Mouse (Mus musculus) myocyte (in vitro differentiated cells): ENCODE data around the gene Tmem208.

Source experiments
- CEBPB ChIP-seq: IDR thresholded peaks from 2 replicates; pipeline ENCODE4 v1.6.1; 2011; ENCODE audit warnings: mild to moderate bottlenecking, moderate library complexity; ENCODE audit not compliant: poor library complexity, insufficient read depth, severe bottlenecking
- MAX ChIP-seq: IDR thresholded peaks from one replicate; pipeline ENCODE4 v1.6.1; 2011; ENCODE audit warnings: low read depth, mild to moderate bottlenecking, control low read depth
- MYOD1 ChIP-seq, 3 experiments: IDR thresholded peaks; one replicate each; pipeline ENCODE4 v1.6.1; 2011; ENCODE audit warnings: control low read depth in 2 of 3, low read depth in 2 of 3, mild to moderate bottlenecking in 2 of 3, moderate library complexity in 1 of 3; ENCODE audit not compliant: insufficient read length in 2 of 3, control insufficient read depth in 1 of 3
- POLR2A ChIP-seq: IDR thresholded peaks from one replicate; pipeline ENCODE4 v1.6.1; 2011; ENCODE audit warnings: low read depth, mild to moderate bottlenecking, control low read depth, moderate library complexity; ENCODE audit not compliant: insufficient read length
- POLR2AphosphoS2 ChIP-seq: IDR thresholded peaks from one replicate; pipeline ENCODE4 v1.6.1; 2011; ENCODE audit warnings: low read depth, control low read depth; ENCODE audit not compliant: insufficient read length
- REST ChIP-seq: IDR thresholded peaks from one replicate; pipeline ENCODE4 v1.6.1; 2011; ENCODE audit warnings: mild to moderate bottlenecking, control low read depth, moderate library complexity; ENCODE audit not compliant: insufficient read depth, insufficient read length
- USF1 ChIP-seq: IDR thresholded peaks from one replicate; pipeline ENCODE4 v1.6.1; 2011; ENCODE audit warnings: low read depth, mild to moderate bottlenecking, control low read depth, moderate library complexity

- no peak for TF ChIP-seq POLR2A
- TF ChIP-seq CEBPB = no peak
- TF ChIP-seq POLR2AphosphoS2 = no peak
- no peak for TF ChIP-seq MAX
- no peak for TF ChIP-seq USF1
- TF ChIP-seq REST = no peak
- TF ChIP-seq MYOD1 (IDR thresholded peaks at IDR 0.05; ENCODE audit: control insufficient read depth in 1 of 3, insufficient read length in 2 of 3, low read depth in 2 of 3) = no peak
These were observed 47.2 kb upstream of the Tmem208 start for GRCm38 (mm10) chr8:105278911-105279334.
